Mouse (Mus musculus): ENCODE data around the gene Vcpkmt. TPM values are rescaled to one million over a fixed set of nuclear protein-coding genes. Genes with fewer than 3 reads are reported as not detected.
A peak's percentile ranks its signal among the peaks of the same experiment; 100 is the strongest.
"Not testable (repeated sequence)": the region's sequence is repeated elsewhere in the genome, so short reads cannot be mapped to it uniquely, and the experiment has no call there.

Gene Vcpkmt
- 22.1 and 23.0 TPM in 2 replicates for polyA plus RNA-seq (2016; fragmentation: Nextera tagmentation; extraction: Ambion mirVana)

DNA sequence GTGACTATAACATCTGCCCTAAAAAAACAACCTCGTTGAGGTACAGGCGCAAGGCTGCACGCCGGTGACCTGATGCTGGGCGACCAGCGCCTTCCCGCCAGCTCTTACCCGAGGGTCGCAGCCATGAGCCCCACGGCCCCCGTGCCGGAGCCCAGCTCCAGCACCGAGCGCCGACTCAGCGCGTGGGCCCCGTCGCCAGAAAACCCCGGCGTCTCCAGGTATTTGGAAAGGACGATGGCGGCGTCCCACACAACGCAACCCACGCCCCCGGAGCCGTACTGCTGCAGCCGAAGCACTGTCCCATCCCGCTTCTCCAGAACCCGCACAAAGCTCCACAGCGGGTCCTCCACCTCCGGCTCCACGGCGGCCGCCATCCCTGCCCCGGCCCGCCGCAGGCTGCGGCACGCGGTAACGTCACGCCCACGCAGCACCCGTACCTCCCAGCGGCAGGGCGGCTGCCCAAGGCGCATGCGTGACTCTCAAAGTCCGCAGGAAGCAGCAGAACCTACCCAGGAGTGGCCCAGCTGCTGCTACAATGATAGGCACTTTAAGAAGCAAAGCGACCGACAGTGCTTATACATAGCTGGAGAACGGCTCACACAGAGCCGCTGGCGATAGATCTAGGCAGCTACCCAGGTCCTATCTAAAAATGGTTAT, at the start of gene Vcpkmt:
Gene Vcpkmt, minus strand, starts transcription at position 416 of the 657 bp plus-strand sequence.
- peak; percentile 98 for ATAC-seq (ENCODE audit: low FRiP score)
- WGBS = under 1% methylated on average over 56 of the region's 56 CpGs
- Histone ChIP-seq H3K4me3 (peak within 1 kb of the TSS; percentile 81), H3K9ac (peak within 1 kb of the TSS; percentile 79), H3K27me3 (no peaks in the 10 kb centered on the region), H3K27ac (peak within 1 kb of the TSS; percentile 71), H3K4me2 (replicated peaks) (peak within 1 kb of the TSS; percentile 63), H3K36me3 (peaks cover 40% of the 10 kb centered on the region), H3K4me1 (peaks cover 15% of the 10 kb centered on the region; the same call in 1 of the 2 replicates), H3K9me3 (replicated peaks) (no peaks in the 10 kb centered on the region)

DNA sequence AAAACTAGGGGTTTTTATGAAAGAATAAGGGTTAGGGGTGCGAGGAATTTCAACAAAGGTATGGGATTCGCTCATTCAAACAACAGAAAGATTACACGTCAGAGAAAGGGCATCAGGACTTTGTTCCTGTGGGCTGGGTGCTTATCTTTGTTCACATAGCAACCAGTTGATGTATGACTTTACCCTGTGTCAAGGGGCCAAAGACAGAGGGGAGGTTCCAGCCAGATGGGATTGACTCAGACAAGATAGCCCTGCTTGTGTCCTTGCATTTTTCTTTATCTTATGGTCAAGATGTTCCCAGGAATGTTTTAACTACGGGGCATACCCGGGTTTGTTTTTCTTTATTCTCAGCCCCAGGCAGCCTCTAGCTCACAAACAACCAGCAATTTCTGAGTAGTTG, 35.8 kb upstream of the Vcpkmt start:
- H3K9ac ChIP-seq; H3K4me3 ChIP-seq; H3K9me3 ChIP-seq (replicated peaks); H3K27me3 ChIP-seq; ATAC-seq (ENCODE audit: low FRiP score); H3K27ac ChIP-seq; H3K4me2 ChIP-seq (replicated peaks); H3K4me1 ChIP-seq: not testable (repeated sequence)
- peaks cover 31% of the 10 kb centered on the region for H3K36me3 ChIP-seq
- 91% methylated on average over 5 of the region's 5 CpGs for WGBS

DNA sequence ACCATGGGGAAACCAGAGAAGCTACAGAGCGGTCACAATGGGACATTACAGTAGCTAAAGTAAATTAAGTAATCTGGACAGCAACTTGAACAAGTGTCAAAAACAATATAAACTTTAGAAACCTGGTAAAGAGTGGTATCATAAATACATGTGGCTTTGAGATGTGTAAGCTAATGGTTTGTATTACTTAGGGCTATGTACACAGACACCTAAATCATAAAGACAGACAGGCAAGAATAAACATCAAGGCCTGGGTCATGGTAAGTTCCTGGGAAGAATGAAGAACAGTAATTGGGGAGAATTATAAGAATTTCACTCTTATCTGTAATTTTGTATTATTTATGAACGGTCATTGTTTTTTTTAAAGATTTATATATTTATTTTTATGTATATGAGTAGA, 21.5 kb upstream of the Vcpkmt start:
- Histone ChIP-seq H3K27ac (no peak overlapping the region), H3K9me3 (replicated peaks) (no peaks in the 10 kb centered on the region), H3K4me1 (no peaks in the 10 kb centered on the region), H3K4me3 (no peak overlapping the region), H3K27me3 (no peaks in the 10 kb centered on the region), H3K36me3 (peaks cover 22% of the 10 kb centered on the region), H3K9ac (no peak overlapping the region), H3K4me2 (replicated peaks) (no peak overlapping the region)
- 97% methylated on average over 2 of the region's 2 CpGs for WGBS
- ATAC-seq (ENCODE audit: low FRiP score) = no peak

DNA sequence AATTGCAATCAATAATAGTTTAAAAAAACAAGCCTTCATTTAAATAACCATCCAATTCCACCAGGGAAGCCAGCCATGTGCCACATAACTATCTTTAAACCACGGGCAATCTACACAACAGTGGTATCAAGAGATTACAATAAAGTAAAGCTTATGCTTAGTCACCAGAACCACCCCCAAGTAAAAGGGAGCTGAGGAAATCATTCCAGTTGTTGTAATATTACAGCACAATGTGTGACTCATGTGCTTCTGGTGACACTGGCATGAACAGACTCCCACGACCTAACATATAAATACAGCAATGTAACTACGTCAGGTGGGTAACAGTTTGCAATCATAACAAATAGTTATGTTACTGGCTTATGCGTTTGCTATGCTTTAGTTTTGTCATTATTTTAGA, 14.6 kb upstream of the Vcpkmt start:
- H3K27me3 ChIP-seq = no peaks in the 10 kb centered on the region
- H3K27ac ChIP-seq = no peak overlapping the region
- H3K9ac ChIP-seq = no peak overlapping the region
- H3K9me3 ChIP-seq (replicated peaks) = no peaks in the 10 kb centered on the region
- H3K36me3 ChIP-seq = peaks cover 9% of the 10 kb centered on the region
- no peak overlapping the region for H3K4me3 ChIP-seq
- no peak overlapping the region for H3K4me2 ChIP-seq (replicated peaks)
- ATAC-seq (ENCODE audit: low FRiP score) = no peak
- 95% methylated on average over 4 of the region's 4 CpGs for WGBS
- H3K4me1 ChIP-seq = no peaks in the 10 kb centered on the region

DNA sequence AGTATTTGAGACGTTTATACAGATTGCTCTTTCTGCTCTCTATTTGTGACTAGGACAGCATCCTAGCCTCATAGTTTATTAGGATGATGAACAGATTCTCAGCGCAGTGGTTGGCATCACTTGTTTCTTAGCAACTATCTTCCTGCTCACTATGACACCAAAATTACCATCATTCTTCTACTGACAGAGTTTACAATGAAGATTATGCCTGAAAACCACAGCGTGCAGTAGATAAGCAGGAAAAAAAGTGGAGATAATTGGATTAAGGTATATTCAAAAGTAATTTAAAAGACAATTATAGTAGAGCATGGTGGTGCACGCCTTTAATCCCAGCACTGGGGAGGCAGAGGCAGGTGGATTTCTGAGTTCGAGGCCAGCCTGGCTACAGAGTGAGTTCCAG, 10.3 kb upstream of the Vcpkmt start:
- no peaks in the 10 kb centered on the region for H3K9me3 ChIP-seq (replicated peaks)
- no peak overlapping the region for H3K4me3 ChIP-seq
- no peak overlapping the region for H3K27ac ChIP-seq
- H3K9ac ChIP-seq = no peak overlapping the region
- WGBS = 92% methylated on average over 5 of the region's 5 CpGs
- no peak overlapping the region for H3K4me2 ChIP-seq (replicated peaks)
- H3K36me3 ChIP-seq = peaks cover 19% of the 10 kb centered on the region
- no peaks in the 10 kb centered on the region for H3K27me3 ChIP-seq
- H3K4me1 ChIP-seq = no peaks in the 10 kb centered on the region
- no peak for ATAC-seq (ENCODE audit: low FRiP score)

DNA sequence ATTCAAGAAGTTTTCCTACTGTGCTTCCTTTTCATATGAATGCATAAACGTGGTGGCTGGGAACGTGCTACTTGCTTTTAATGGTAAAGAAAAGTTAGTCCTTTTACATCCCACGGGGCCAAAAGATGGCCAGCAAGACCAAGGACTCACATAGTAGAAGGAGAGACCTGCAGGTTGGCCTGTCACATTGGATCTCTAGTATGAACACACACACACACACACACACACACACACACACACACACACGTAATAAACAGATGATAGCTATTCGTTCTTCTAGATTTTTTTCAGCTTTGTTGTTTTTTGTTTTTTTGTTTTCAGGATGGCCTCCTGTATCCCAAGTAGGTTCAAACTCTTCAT, 422 bp upstream of the Vcpkmt start:
- peak; percentile 27 for ATAC-seq (ENCODE audit: low FRiP score)
- 43% methylated on average over 5 of the region's 5 CpGs for WGBS
- peaks cover 15% of the 10 kb centered on the region; the same call in 1 of the 2 replicates for H3K4me1 ChIP-seq
- H3K4me3 ChIP-seq = peak overlapping the region; percentile 81
- peak overlapping the region; percentile 71 for H3K27ac ChIP-seq
- peaks cover 36% of the 10 kb centered on the region for H3K36me3 ChIP-seq
- peak overlapping the region; percentile 63 for H3K4me2 ChIP-seq (replicated peaks)
- no peaks in the 10 kb centered on the region for H3K27me3 ChIP-seq
- H3K9me3 ChIP-seq (replicated peaks) = no peaks in the 10 kb centered on the region
- peak overlapping the region; percentile 79 for H3K9ac ChIP-seq

DNA sequence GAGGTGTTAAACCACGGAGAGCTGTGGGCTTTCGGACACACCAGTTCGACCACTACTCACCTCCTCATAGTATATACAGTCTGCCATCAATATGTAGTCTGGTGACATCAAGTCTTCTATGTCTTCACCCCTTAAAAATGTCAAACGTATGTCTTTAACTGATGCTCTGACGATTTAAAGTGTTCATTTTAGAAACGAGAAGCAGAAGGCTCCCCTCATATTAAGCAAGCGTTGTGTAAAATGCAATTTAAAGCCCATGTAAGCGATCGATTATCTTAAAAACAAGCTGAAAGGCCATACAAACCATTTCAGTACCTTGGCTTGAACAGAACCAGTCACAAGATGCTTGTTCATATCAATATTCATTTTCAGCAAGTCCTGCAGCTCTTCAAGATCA, 614 bp downstream of the Vcpkmt start:
- 33% methylated on average over 9 of the region's 9 CpGs for WGBS
- Histone ChIP-seq H3K9me3 (replicated peaks) (no peaks in the 10 kb centered on the region), H3K27me3 (no peaks in the 10 kb centered on the region), H3K4me3 (peak overlapping the region; percentile 81), H3K4me2 (replicated peaks) (peak overlapping the region; percentile 63), H3K4me1 (peaks cover 15% of the 10 kb centered on the region; the same call in 1 of the 2 replicates), H3K27ac (peak overlapping the region; percentile 71; the same call in 1 of the 2 replicates), H3K9ac (peak overlapping the region; percentile 79), H3K36me3 (peaks cover 43% of the 10 kb centered on the region)
- ATAC-seq (ENCODE audit: low FRiP score) = no peak

DNA sequence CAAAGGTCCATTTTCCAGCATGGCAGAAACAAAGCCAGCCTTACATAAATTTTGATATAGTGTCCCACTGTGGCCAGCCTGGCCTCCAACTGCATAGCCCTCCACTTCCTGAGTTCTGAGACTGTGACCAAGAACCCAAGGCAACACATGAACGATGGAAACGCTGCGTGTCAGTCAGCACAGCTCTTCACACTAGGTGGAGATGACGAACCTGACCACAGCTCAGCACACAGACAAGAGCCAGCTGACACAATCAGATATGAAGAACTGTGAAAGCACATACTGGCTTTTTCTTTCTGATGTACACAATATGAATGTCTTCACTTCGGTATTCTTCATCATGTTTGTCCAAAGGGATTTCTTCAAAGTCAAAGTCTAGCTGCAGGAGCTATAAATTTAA, 3.2 kb downstream of the Vcpkmt start:
- Histone ChIP-seq H3K36me3 (peaks cover 34% of the 10 kb centered on the region), H3K4me1 (peaks cover 15% of the 10 kb centered on the region; the same call in 1 of the 2 replicates), H3K27ac (no peak overlapping the region), H3K9me3 (replicated peaks) (no peaks in the 10 kb centered on the region), H3K4me3 (no peak overlapping the region), H3K4me2 (replicated peaks) (no peak overlapping the region), H3K27me3 (no peaks in the 10 kb centered on the region), H3K9ac (no peak overlapping the region)
- 94% methylated on average over 5 of the region's 5 CpGs for WGBS
- no peak for ATAC-seq (ENCODE audit: low FRiP score)

DNA sequence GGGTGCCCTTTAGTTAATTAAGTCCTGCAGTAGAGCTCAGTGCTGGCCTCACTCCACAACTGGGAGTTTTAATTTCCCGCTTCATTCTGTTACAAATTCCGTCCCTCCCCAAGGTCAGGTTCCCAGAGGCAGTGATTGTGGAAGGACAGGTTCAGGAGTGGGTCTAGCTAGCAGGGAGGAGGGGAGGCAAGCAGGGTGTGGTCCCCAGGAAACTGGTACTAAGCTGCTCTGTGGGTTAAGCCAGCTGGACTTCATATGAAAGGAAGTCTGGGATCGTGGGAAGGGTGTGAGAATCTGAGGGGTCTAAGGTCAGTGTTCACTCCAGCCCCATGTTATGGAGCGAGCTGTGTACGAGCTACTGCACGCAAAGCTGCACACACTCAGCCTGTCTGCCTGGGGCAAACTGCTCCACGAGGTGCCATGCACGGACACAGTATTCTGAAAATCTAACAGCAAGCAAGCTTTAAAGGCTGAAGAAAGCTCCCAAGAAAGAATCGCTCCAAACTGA, 6.7 kb downstream of the Vcpkmt start:
- Histone ChIP-seq H3K4me3 (no peak overlapping the region), H3K4me2 (replicated peaks) (no peak overlapping the region), H3K36me3 (peaks cover 32% of the 10 kb centered on the region), H3K27ac (no peak overlapping the region), H3K9ac (no peak overlapping the region), H3K9me3 (replicated peaks) (no peaks in the 10 kb centered on the region), H3K27me3 (no peaks in the 10 kb centered on the region), H3K4me1 (peaks cover 6% of the 10 kb centered on the region; the same call in 1 of the 2 replicates)
- 89% methylated on average over 9 of the region's 9 CpGs for WGBS
- no peak for ATAC-seq (ENCODE audit: low FRiP score)

DNA sequence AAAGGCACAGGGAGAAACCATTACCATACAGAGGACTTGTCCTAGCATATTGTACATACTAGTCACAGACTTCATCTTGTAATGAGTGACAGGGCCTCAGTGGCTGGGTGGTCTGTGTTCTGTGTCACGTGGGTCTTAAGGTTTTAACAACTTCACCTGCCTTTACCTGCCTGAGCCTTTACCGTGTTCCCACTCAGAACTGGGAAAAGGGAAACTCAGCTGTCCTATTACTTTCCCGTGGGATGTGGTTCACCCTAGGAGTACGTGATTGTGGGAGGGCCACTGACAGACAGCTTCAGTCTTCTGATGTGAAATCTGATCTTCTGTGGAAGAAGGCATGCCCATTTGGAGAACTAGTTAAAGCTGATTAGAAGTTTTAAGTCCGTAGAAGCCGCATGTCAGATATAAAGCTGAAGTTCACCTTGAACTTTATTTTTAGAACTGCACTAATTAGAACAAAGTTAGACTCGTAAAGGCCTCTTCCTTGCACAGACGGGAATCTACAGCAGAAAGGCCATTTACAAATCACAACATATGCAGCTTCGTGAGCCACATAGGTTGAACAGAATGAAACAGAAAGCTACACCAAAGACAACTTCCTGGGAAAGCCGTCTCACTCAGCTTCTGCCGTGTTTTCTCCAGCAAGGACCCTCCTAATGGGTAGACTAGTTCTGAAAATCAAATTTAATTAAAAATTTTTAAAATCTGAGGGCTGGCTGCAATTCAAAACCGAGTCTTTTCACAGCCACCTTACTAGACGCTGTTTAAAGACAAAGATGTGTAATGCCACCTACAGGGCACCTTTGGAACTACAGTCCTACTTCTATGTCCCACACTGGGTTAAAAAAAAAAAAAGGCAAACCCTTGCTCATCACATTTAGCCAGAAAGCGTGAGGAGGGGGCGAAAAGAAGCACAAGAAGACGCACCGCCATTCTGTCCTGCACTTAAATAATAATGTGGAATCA, 8.6 kb downstream of the Vcpkmt start:
- Histone ChIP-seq H3K4me1 (peaks cover 6% of the 10 kb centered on the region; the same call in 1 of the 2 replicates), H3K27ac (no peak overlapping the region), H3K4me2 (replicated peaks) (peak overlapping the region; percentile 36), H3K36me3 (peaks cover 27% of the 10 kb centered on the region), H3K27me3 (no peaks in the 10 kb centered on the region), H3K4me3 (no peak overlapping the region; the same call in 1 of the 2 replicates), H3K9me3 (replicated peaks) (no peaks in the 10 kb centered on the region), H3K9ac (no peak overlapping the region)
- ATAC-seq (ENCODE audit: low FRiP score) = peak; percentile 63; the same call in 1 of the 2 replicates
- 31% methylated on average over 17 of the region's 17 CpGs for WGBS

DNA sequence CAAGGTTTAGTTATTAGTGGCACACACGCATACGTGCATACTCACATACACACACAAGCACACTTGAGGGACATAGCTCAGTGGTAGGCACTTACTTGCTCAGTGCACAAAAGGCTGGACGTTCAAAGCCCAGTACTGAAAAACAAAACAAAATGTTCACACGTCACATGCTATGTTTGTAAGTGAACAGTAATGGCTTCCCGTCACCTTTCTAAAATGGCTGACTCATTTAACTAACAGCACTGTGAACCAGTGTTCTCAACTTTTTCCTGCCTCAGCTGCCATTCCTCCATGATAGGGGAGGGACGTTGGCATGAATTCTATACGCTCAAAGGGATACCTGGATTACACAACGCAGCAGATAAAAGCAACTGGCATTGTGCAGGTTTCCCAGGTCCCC, 9.6 kb downstream of the Vcpkmt start:
- ATAC-seq (ENCODE audit: low FRiP score) = no peak
- Histone ChIP-seq H3K4me1 (peaks cover 6% of the 10 kb centered on the region; the same call in 1 of the 2 replicates), H3K4me3 (no peak overlapping the region), H3K9me3 (replicated peaks) (no peaks in the 10 kb centered on the region), H3K4me2 (replicated peaks) (no peak overlapping the region), H3K9ac (no peak overlapping the region), H3K27ac (no peak overlapping the region), H3K27me3 (no peaks in the 10 kb centered on the region), H3K36me3 (peaks cover 19% of the 10 kb centered on the region)
- WGBS = 94% methylated on average over 8 of the region's 8 CpGs

DNA sequence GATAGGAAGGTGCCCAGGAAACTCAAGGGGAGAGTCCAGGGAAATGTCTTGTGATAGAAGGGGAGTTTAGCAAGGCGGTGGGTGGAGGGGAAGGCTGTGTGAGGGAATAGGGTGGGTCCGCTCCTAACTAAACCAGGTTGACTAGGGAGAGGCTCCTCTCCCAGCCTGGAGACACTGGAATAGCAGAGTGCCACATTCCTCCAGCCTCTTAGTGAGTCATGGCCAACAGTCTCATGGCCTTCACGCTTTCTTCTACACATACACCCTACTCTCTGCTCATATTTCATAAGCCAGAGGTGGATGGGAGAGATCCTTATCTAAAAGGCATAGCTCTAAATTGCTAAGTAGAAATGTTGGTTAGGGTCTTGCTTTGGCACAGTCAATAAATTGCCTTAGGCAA, 12.9 kb downstream of the Vcpkmt start:
- no peaks in the 10 kb centered on the region for H3K9me3 ChIP-seq (replicated peaks)
- H3K9ac ChIP-seq = no peak overlapping the region
- no peak overlapping the region for H3K4me2 ChIP-seq (replicated peaks)
- ATAC-seq (ENCODE audit: low FRiP score) = no peak
- no peaks in the 10 kb centered on the region for H3K36me3 ChIP-seq
- H3K4me3 ChIP-seq = no peak overlapping the region
- peaks cover 6% of the 10 kb centered on the region; the same call in 1 of the 2 replicates for H3K4me1 ChIP-seq
- WGBS = 97% methylated on average over 3 of the region's 3 CpGs
- no peaks in the 10 kb centered on the region for H3K27me3 ChIP-seq
- no peak overlapping the region for H3K27ac ChIP-seq
